Mouse (Mus musculus) gastrocnemius, postnatal 25 days (tissue): Measurements from ENCODE around the gene Gm12248. TPM values are rescaled to one million over a fixed set of nuclear protein-coding genes. Genes with fewer than 3 reads are reported as not detected.
"Not testable (repeated sequence)": the region's sequence is repeated elsewhere in the genome, so short reads cannot be mapped to it uniquely, and the experiment has no call there.

Experiments used
- DNase-seq: peaks from one replicate; pipeline ENCODE4 v3.0.0; 2022
- total RNA-seq, 2 experiments: library from RNA; stranded (reverse); gene quantifications; 1 replicate in 1 of 2; 2 replicates in 1 of 2; pipeline ENCODE4 v1.2.3; 2021

Gene Gm12248
- total RNA-seq, 2 experiments from 2014 or later: not detected

- no peak for DNase-seq
Observed at GRCm38 (mm10) chr11:58102581-58103343, 9.8 kb upstream of the Gm12248 start.

GRCm38 (mm10) chr11:58102146-58102545 lies 9.2 kb upstream of the Gm12248 start:
- no peak for DNase-seq

GRCm38 (mm10) chr11:58101194-58101720 lies 8.3 kb upstream of the Gm12248 start:
- DNase-seq: no peak

- no peak for DNase-seq
Observed at GRCm38 (mm10) chr11:58100006-58100405, 7.1 kb upstream of the Gm12248 start.

GRCm38 (mm10) chr11:58098366-58098720 lies 5.4 kb upstream of the Gm12248 start:
- DNase-seq: not testable (repeated sequence)

- DNase-seq: peak; percentile 13
Observed at GRCm38 (mm10) chr11:58097621-58098365, 4.9 kb upstream of the Gm12248 start.

GRCm38 (mm10) chr11:58096821-58097620 lies 4.1 kb upstream of the Gm12248 start:
- DNase-seq: no peak

GRCm38 (mm10) chr11:58096160-58096559 lies 3.2 kb upstream of the Gm12248 start:
- no peak for DNase-seq

- no peak for DNase-seq
Observed at GRCm38 (mm10) chr11:58095561-58095960, 2.6 kb upstream of the Gm12248 start.

GRCm38 (mm10) chr11:58094766-58095165 lies 1.8 kb upstream of the Gm12248 start:
- DNase-seq: no peak

GRCm38 (mm10) chr11:58092541-58092940 lies 393 bp downstream of the Gm12248 start:
- no peak for DNase-seq

- DNase-seq: no peak
Observed at GRCm38 (mm10) chr11:58081716-58082115, 11.2 kb downstream of the Gm12248 start.

- DNase-seq: no peak
Observed at GRCm38 (mm10) chr11:58077270-58077669, 15.7 kb downstream of the Gm12248 start.

- DNase-seq: no peak
Observed at GRCm38 (mm10) chr11:58072978-58073377, 20.0 kb downstream of the Gm12248 start.

GRCm38 (mm10) chr11:58065025-58065424 lies 27.9 kb downstream of the Gm12248 start:
- no peak for DNase-seq

GRCm38 (mm10) chr11:58062586-58062985 lies 30.3 kb downstream of the Gm12248 start:
- no peak for DNase-seq

GRCm38 (mm10) chr11:58061218-58061617 lies 31.7 kb downstream of the Gm12248 start:
- DNase-seq: not testable (repeated sequence)

GRCm38 (mm10) chr11:58059752-58060151 lies 33.2 kb downstream of the Gm12248 start:
- DNase-seq: not testable (repeated sequence)

- no peak for DNase-seq
Observed at GRCm38 (mm10) chr11:58057455-58057854, 35.5 kb downstream of the Gm12248 start.

- DNase-seq: no peak
Observed at GRCm38 (mm10) chr11:58046438-58046837, 46.5 kb downstream of the Gm12248 start.

- DNase-seq: no peak
Observed at GRCm38 (mm10) chr11:58042861-58043431, 50.0 kb downstream of the Gm12248 start.

- no peak for DNase-seq
Observed at GRCm38 (mm10) chr11:58039027-58039426, 53.9 kb downstream of the Gm12248 start.
